Mouse (Mus musculus): ENCODE measurements around the gene Slc9a4. TPM values are rescaled to one million over a fixed set of nuclear protein-coding genes. Genes with fewer than 3 reads are reported as not detected.

Gene Slc9a4
- total and polyA plus RNA-seq, 3 experiments: 0.05 to 0.18 TPM; not detected in 1

DNA sequence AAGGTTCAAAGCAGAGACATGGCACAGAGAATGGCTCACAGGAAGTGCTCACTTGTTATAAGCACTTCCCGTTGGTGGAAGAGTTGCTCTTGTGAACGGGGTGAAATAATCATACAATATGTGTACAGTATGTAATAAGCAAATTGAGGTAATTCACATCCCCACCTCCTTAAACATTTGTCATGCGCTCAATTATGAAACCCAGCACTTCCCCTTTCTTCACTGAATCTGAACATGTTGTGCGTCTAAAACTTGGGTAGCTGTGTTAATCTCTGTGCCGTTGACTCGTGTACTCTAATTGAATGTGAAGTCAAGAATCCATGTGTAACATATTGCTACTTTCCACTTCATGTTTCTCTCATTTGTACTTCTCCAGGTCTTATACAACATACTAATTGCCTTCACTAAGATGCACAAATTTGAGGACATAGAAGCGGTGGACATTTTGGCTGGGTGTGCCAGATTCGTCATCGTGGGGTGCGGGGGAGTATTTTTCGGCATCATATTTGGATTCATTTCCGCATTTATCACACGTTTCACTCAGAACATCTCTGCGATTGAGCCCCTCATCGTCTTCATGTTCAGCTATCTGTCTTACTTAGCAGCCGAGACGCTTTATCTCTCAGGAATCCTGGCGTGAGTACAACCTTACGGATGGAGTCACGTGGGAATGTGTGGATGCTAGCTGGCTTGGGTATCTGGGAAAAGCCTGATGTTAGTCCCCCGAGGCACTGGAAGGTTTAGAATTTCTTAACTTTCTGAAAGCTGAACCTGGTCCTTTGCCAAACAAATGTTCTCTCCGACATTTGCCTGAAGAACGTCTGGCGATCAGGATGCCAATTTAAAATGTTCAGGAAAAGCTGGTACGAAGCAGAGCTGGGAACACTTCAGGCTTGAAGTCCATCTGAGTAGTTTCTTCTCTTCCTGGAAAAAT lies 20.8 kb downstream of the Slc9a4 start:
- Histone ChIP-seq H3K27me3 (ENCODE audit: control insufficient read depth, insufficient read depth, low read length) (no peaks in the 10 kb centered on the region), H3K4me3 (no peak overlapping the region), H3K27ac (no peak overlapping the region), H3K79me2 (replicated peaks; ENCODE audit: control insufficient read depth, insufficient read depth, low read length) (no peaks in the 10 kb centered on the region), H3K4me1 (ENCODE audit: control insufficient read depth, insufficient read depth, low read length) (no peaks in the 10 kb centered on the region), H3K36me3 (ENCODE audit: control insufficient read depth, insufficient read depth, low read length) (no peaks in the 10 kb centered on the region), H3K9ac (ENCODE audit: low read depth, low read length) (no peak overlapping the region)
- TF ChIP-seq CTCF (IDR thresholded peaks at IDR 0.05) (no peak), POLR2A (IDR thresholded peaks at IDR 0.05; ENCODE audit: insufficient read depth, low read depth, low read length) (no peak)
- intact Hi-C loops (cut with DNase I): no loop called here
- WGBS: 60% methylated on average over 25 of the region's 25 CpGs
- DNase-seq: peak; percentile 17 to 23

DNA sequence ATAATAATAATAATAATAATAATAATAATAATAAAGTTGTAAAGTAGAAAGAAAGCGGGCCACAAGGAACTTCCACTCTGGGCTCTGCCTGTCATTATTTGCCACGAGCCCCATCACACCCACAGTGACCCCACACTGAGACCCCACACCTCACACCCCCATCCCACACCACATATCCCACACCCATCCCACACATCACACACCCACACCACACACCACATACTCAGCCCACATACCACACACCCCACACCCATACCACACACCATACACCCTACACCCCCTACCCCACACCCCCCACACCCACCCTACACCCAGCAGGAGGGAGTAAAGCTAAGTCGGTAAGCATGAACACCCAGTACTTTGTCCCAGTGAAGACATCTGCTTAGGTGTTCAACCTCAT lies 21.6 kb downstream of the Slc9a4 start:
- intact Hi-C loops (cut with DNase I): no loop called here
- Histone ChIP-seq H3K4me3 (no peak overlapping the region), H3K9ac (ENCODE audit: low read depth, low read length) (no peak overlapping the region), H3K79me2 (replicated peaks; ENCODE audit: control insufficient read depth, insufficient read depth, low read length) (no peaks in the 10 kb centered on the region), H3K27ac (no peak overlapping the region), H3K27me3 (ENCODE audit: control insufficient read depth, insufficient read depth, low read length) (no peaks in the 10 kb centered on the region), H3K4me1 (ENCODE audit: control insufficient read depth, insufficient read depth, low read length) (no peaks in the 10 kb centered on the region), H3K36me3 (ENCODE audit: control insufficient read depth, insufficient read depth, low read length) (no peaks in the 10 kb centered on the region)
- DNase-seq: no peak
- no peak for TF ChIP-seq POLR2A (IDR thresholded peaks at IDR 0.05; ENCODE audit: insufficient read depth, low read depth, low read length)
- TF ChIP-seq EP300 (IDR thresholded peaks at IDR 0.05; ENCODE audit: insufficient read depth, low read depth, low read length): no peak
- no peak for TF ChIP-seq CTCF (IDR thresholded peaks at IDR 0.05)
- WGBS: 73% methylated on average over 3 of the region's 3 CpGs

DNA sequence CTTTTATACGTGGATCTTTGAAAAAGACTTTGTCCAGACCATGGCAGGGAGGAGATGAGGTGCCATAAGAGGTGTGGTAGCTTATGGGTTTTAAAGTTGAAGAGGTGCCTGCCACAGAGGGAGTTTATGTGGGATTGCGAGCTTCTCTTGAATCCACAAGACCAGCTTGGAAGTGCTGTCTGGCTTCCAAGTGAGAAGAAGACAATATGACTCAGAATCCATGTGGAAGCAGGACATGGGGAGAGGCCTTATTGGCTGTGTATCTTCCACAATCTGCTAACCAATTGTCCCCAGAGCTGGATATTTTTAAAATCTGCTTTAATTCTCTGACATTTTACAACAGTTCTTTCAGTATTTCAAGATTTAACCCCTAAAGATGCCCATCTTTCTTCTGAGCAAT lies 33.3 kb downstream of the Slc9a4 start:
- H3K36me3 ChIP-seq (ENCODE audit: control insufficient read depth, insufficient read depth, low read length): peaks cover 2% of the 10 kb centered on the region; the same call in 1 of the 2 replicates
- H3K27ac ChIP-seq: no peak overlapping the region
- DNase-seq: no peak
- no peak overlapping the region for H3K4me3 ChIP-seq
- no peaks in the 10 kb centered on the region for H3K27me3 ChIP-seq (ENCODE audit: control insufficient read depth, insufficient read depth, low read length)
- H3K4me1 ChIP-seq (ENCODE audit: control insufficient read depth, insufficient read depth, low read length): no peaks in the 10 kb centered on the region; the same call in 1 of the 2 replicates
- 92% methylated on average over 2 of the region's 2 CpGs for WGBS
- intact Hi-C loops (cut with DNase I): no loop called here
- TF ChIP-seq CTCF (IDR thresholded peaks at IDR 0.05) (no peak), POLR2A (IDR thresholded peaks at IDR 0.05; ENCODE audit: insufficient read depth, low read depth, low read length) (no peak), EP300 (IDR thresholded peaks at IDR 0.05; ENCODE audit: insufficient read depth, low read depth, low read length) (no peak)
- H3K9ac ChIP-seq (ENCODE audit: low read depth, low read length): no peak overlapping the region
- H3K79me2 ChIP-seq (replicated peaks; ENCODE audit: control insufficient read depth, insufficient read depth, low read length): no peaks in the 10 kb centered on the region

DNA sequence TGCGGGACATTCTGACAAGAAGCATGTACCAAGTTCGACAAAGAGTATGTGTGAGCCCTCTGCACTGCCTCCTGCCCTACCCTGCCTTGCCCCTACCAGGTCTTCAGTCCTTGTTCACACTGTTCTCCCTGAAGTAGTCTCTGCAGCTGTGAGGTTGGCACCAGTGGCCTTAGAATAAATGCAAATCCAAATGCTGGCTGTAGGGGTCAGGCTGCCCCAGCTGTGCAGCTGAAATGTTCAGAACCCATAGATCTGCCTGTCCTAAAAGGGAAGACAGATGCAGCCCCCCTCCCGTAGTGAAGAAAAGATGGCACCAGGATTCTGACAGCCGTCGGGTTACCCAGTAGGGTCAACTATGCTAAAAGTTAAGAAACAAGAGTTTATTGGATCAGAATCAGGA lies 39.2 kb downstream of the Slc9a4 start:
- intact Hi-C loops (cut with DNase I): loop anchor here (1.0 to 2.0 kb wide), 2 partner anchors 58 to 149 kb away; no protein-coding TSS in a partner anchor
- DNase-seq: no peak
- H3K9ac ChIP-seq (ENCODE audit: low read depth, low read length): no peak overlapping the region
- WGBS: 68% methylated on average over 5 of the region's 5 CpGs
- peak; percentile 67 for TF ChIP-seq CTCF (IDR thresholded peaks at IDR 0.05)
- no peak for TF ChIP-seq POLR2A (IDR thresholded peaks at IDR 0.05; ENCODE audit: insufficient read depth, low read depth, low read length)
- no peak for TF ChIP-seq EP300 (IDR thresholded peaks at IDR 0.05; ENCODE audit: insufficient read depth, low read depth, low read length)
- no peak overlapping the region for H3K4me3 ChIP-seq
- H3K27me3 ChIP-seq (ENCODE audit: control insufficient read depth, insufficient read depth, low read length): no peaks in the 10 kb centered on the region
- no peaks in the 10 kb centered on the region for H3K79me2 ChIP-seq (replicated peaks; ENCODE audit: control insufficient read depth, insufficient read depth, low read length)
- H3K27ac ChIP-seq: no peak overlapping the region
- no peaks in the 10 kb centered on the region for H3K4me1 ChIP-seq (ENCODE audit: control insufficient read depth, insufficient read depth, low read length)
- H3K36me3 ChIP-seq (ENCODE audit: control insufficient read depth, insufficient read depth, low read length): no peaks in the 10 kb centered on the region

DNA sequence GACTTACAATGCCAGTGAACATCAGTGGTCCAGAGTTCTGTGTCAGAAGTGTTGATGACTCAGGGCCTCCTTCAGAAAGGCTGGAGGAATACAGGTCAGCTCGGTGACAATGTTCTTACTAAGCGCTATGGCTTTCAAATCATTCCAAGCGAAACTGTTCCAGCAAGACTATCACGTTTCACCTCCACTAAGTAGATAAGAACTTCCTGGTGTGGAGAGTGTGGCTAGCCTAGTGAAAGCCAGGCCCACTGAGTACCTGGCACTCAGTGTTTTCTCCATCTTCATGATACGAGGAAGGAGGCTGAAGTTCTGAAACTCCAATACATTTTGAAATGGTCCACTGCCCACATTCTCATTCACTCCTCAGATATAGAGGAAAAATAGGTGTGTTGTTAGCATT lies 40.0 kb downstream of the Slc9a4 start:
- intact Hi-C loops (cut with DNase I): loop anchor here (1.0 to 2.0 kb wide), 2 partner anchors 57 to 148 kb away; no protein-coding TSS in a partner anchor

DNA sequence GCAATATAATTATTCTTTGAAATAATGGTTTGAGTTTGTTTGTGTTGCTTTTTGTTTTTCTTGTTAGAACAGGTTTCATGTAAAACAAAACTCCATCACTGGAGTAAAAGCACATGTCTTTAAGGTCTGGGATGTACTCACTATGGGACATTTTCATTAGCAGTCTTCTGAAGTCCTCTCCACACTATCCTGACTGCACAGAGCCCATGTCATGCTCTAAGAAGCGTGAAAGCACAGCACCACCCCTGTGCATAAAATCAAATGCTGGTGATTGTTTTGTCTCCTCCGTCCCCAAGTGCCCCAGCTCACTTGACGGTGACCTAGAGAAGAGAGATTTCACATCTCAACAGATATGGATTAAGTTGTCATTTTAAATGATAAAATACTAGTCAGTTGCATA lies 45.1 kb downstream of the Slc9a4 start:
- H3K27ac ChIP-seq: no peak overlapping the region
- intact Hi-C loops (cut with DNase I): no loop called here
- TF ChIP-seq CTCF (IDR thresholded peaks at IDR 0.05) (no peak), POLR2A (IDR thresholded peaks at IDR 0.05; ENCODE audit: insufficient read depth, low read depth, low read length) (no peak), EP300 (IDR thresholded peaks at IDR 0.05; ENCODE audit: insufficient read depth, low read depth, low read length) (no peak)
- no peak for DNase-seq
- H3K9ac ChIP-seq (ENCODE audit: low read depth, low read length): no peak overlapping the region
- H3K4me1 ChIP-seq (ENCODE audit: control insufficient read depth, insufficient read depth, low read length): no peaks in the 10 kb centered on the region
- no peaks in the 10 kb centered on the region for H3K36me3 ChIP-seq (ENCODE audit: control insufficient read depth, insufficient read depth, low read length)
- 73% methylated on average over 3 of the region's 3 CpGs for WGBS
- H3K4me3 ChIP-seq: no peak overlapping the region
- no peaks in the 10 kb centered on the region for H3K79me2 ChIP-seq (replicated peaks; ENCODE audit: control insufficient read depth, insufficient read depth, low read length)
- H3K27me3 ChIP-seq (ENCODE audit: control insufficient read depth, insufficient read depth, low read length): 0 out of 2 replicates have a peak, but pooled peaks cover 1% of the 10 kb centered on the region

More for the DNA sequence above, 40.0 kb downstream of the Slc9a4 start:
- Histone ChIP-seq H3K79me2 (replicated peaks; ENCODE audit: control insufficient read depth, insufficient read depth, low read length) (no peaks in the 10 kb centered on the region), H3K4me3 (no peak overlapping the region), H3K4me1 (ENCODE audit: control insufficient read depth, insufficient read depth, low read length) (no peaks in the 10 kb centered on the region), H3K27ac (no peak overlapping the region), H3K9ac (ENCODE audit: low read depth, low read length) (no peak overlapping the region), H3K36me3 (ENCODE audit: control insufficient read depth, insufficient read depth, low read length) (no peaks in the 10 kb centered on the region), H3K27me3 (ENCODE audit: control insufficient read depth, insufficient read depth, low read length) (no peaks in the 10 kb centered on the region)
- 39% methylated on average over 5 of the region's 5 CpGs for WGBS
- no peak for DNase-seq
- TF ChIP-seq POLR2A (IDR thresholded peaks at IDR 0.05; ENCODE audit: insufficient read depth, low read depth, low read length) (no peak), EP300 (IDR thresholded peaks at IDR 0.05; ENCODE audit: insufficient read depth, low read depth, low read length) (no peak), CTCF (IDR thresholded peaks at IDR 0.05) (no peak)

All from heart, adult 2 months (tissue).